Mouse (Mus musculus) bone marrow macrophage, adult 2 months (primary cell): ENCODE data around the gene Prdm11.

Experiments
- CTCF ChIP-seq: IDR thresholded peaks from 2 replicates; pipeline ENCODE4 v1.5.1; 2012; ENCODE audit warnings: low read depth, mild to moderate bottlenecking, low read length, moderate library complexity
- POLR2A ChIP-seq: IDR thresholded peaks from 2 replicates; pipeline ENCODE4 v1.6.1; 2012; ENCODE audit warnings: mild to moderate bottlenecking, low read depth, low read length, borderline replicate concordance

DNA sequence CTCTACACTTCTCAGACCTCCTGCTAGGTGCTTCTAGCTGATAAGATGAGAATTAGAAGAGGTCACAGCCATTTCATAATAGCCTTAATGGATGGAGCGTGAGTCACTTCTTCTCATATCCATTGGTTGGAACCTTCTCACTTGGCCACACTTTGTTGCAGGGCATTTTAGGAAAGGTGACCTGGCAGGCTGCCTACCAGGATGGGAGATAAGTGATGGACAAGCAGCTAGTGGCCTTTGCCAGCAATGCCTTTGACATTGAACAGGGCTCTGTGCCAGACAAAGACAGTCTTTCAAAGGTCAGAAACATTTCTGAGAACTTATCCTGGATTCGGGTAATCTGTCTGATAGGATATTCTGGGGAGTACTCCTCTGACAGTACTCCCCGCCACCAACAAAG lies 102.6 kb downstream of the Prdm11 start:
- no peak for TF ChIP-seq POLR2A
- no peak for TF ChIP-seq CTCF
